Mouse (Mus musculus) embryo, embryonic 9.5 days (tissue): ENCODE data around the gene Sap30bp.

Experiments used
- DNase-seq: peaks from one replicate; pipeline ENCODE4 v3.0.0-alpha.2; 2017; ENCODE audit errors: extremely low spot score

Sap30bp gene

GRCm38 (mm10) chr11:115955195-115955858 is 22.2 kb downstream of the Sap30bp start:
- no peak for DNase-seq

GRCm38 (mm10) chr11:115956453-115956852 is 23.4 kb downstream of the Sap30bp start:
- DNase-seq, result peak; percentile 54

- no peak for DNase-seq
These were observed 24.9 kb downstream of the Sap30bp start for GRCm38 (mm10) chr11:115957971-115958370.

DNA sequence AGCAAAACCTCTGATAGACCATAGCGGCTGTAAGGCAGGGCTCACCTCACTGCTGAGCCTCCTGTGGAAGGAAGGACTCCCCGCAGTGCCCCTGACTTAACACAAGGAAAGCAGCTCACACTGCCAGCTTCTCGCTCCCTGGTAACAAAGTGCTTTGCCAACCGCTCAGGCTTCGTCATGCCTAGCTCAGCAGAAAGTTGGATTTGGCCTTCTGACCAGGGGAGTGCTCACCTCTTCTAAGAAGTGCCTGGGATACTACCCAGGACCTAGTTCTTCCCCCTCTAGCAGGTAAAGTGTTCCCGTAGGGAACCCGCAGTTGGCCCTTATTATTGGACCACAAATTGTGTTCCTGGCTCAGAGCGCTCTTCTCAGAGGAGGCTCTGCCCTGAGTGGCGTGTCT is 25.9 kb downstream of the Sap30bp start:
- no peak for DNase-seq

DNA sequence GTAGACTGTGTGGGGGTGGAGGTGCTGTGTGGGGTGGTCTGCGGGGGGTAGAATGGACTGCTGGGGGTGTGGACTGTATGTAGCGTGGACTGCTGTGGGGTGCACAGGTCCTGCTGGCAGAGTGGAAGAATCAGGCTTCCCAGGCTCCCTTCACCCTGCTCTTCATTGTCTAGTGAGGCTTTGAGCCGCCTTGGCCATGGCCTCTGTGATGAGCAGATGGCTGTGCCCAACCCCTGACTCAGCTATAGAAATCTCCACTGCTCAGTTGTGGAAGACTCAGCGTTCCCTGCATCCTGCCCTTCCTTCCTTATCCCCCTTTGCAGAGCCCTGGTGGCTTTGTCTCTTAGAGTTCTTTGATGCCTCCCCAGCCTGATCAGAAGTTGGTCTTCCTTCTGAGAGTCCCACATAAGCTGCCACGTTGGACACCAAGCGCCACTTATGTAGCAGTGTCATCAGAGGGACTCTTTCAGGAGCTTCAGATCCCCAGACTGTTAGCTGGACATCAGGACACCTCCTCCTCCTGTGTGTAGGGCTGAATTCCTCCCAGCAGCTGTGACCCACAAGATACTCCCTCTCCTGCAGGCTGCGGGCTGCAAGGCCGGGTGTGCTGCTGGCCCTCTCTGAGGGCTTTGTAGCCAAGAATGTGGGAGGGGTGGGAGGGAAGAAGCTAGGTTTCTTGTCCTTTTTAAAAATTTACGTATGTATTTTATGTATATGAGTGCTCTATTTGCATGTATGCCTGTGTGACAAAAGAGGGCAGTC is 29.8 kb downstream of the Sap30bp start:
- DNase-seq, result no peak

DNA sequence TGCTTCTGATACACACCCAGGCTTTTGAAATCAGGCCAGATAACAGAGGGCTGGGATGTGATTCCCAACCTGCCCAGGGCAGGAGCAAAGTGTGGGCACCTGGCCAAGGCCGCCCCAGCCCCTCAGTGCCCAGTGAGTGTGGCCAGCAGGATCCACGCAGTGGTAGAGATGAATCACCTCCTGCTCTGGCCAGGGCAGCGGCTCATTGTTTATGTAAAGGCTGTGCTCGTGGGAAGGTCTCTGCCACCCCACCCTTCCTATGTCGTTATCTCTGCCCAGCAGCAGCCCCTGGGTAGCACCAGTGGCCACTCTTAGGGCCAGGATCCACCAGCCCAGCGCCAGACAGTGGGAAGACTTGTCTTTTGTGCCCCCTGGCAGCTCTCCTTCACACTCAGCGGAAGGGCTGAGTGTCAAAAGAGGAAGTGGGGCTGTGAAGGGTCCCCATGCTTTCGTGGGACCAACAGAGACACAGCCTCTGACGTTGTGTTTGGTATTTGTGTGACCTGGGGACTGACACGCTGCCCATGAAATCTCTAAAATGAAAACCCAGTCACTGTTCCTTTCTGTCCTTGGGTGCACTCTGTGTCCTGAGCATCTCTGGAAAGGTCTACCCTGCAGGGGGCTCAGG is 32.0 kb downstream of the Sap30bp start:
- no peak for DNase-seq

- no peak for DNase-seq
These were observed 35.8 kb downstream of the Sap30bp start for GRCm38 (mm10) chr11:115968731-115969405.

DNA sequence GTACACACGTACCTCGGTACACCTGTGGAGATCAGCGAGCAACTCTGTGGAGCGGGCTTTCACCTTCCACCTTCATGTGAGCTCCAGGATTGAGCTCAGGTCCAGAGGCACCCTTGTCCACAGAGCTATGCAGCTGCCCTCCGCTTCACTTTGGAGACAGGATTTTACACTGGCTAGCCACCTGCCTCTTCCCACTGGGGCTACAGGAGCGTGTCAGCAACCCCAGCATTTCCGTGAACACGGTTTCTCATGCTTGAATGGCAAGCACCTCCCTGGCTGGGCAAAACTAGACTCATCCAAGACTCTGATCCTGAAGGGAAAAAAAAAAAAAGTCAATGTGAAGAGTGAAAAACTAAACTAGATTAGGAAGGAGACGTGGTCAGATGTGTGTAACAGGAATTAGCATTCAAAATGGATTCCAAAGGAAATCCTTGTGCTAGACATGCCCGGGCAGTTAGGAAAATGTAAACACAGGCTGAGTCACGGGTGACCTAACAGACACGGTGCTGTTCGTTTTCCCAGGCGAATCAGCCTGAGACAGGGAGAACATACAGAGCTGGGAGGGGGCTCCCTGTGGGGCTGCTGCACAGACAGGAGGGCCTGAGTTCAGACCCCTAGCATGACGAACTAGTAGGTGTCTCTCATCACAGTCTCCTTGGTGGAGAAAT is 37.1 kb downstream of the Sap30bp start:
- no peak for DNase-seq

DNA sequence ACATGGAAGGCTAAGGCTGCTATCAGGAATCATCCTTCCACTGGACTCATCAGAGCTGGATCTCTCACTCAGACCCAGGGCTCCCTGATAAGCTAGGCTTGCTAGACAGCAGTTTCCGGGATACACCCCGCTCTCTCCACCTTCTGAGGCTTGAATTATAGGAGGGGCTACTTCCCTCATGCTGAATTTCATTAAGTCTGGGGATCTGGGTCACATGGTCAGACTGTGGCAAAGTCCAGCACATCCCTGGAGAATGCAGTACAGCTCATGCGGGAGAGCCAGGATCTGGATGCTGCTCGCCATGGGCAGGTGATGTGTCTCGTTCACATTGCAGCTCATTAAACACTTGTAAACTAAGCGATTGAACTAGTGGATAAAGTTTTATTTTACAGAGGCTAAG is 37.9 kb downstream of the Sap30bp start:
- DNase-seq, result no peak

DNA sequence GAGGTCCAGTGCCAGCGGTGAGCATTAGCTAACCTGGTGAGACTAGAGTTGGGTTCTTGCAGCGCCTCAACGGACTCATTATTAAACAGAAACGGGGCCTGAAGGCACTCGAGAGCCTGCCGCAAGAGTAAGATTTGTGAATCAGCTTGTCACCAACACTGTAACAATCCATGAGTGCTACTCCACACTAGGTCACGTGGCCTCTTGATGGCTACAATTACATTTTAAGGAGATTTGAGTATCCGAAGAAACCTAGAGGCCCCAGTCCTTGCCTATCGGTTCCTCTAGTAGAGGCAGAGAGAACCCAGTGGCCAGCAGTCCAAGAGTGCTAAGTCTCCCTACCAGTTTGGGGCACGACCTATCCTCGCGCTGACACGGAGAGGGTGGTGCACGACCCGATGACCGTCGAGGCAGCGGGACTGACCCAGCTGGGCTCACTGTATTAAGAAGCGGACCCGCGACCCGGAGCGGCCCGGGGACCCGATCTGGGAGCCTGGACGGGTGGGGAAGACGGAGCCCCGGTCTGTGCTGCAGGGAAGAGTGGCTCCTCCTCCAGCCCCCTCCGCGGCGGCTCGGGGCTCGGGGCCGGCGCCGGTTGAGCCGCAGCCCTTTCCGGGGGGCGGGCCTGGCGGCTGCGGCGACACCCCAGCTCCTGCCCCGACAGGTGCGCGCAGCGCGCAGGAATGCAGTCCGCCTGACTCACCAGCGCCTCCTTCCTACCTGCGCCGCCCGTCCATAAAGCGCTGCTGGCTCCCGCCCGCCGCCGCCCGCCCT is 41.4 kb downstream of the Sap30bp start, which contains the start of gene Itgb4:
Itgb4 (plus strand) TSS at position 401 of the 774 bp plus-strand sequence.
- DNase-seq, result no peak

DNA sequence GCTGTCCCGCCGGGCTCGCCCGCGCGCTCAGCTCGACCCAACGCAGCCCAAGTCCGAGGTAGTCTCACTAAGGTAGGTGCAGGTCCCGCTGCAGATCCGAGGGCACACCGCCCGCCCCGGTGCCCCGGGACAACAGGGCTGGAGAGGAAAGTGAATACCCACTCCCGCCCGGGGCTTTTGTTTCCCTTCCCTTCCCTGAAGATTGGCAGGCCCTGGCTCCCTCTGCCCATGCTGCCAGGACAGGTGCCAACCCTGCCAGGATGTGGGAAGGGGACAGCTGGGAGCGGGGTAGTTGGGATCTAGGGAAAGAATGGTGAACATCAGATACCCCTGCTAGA is 42.0 kb downstream of the Sap30bp start:
- no peak for DNase-seq

- DNase-seq, result no peak
These were observed 42.5 kb downstream of the Sap30bp start for GRCm38 (mm10) chr11:115975544-115975943.

- DNase-seq, result no peak
These were observed 49.4 kb downstream of the Sap30bp start for GRCm38 (mm10) chr11:115982472-115982871.

- DNase-seq, result no peak
These were observed 50.2 kb downstream of the Sap30bp start for GRCm38 (mm10) chr11:115983291-115983690.

DNA sequence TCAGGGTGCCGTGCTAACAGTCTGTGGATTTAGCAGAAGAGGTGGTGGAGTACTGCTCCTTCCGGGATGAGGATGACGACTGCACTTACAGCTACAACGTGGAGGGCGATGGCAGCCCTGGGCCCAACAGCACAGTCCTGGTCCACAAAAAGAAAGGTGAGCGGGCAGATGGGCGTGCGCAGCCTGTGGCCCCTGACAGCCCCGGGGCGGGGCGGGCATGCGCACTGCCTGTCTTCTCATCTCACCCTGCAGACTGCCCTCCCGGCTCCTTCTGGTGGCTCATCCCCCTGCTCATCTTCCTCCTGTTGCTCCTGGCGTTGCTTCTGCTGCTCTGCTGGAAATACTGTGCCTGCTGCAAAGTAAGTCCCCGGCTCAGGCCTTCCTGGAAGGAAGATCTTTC is 56.6 kb downstream of the Sap30bp start:
- DNase-seq, result no peak

GRCm38 (mm10) chr11:115992098-115992497 is 59.0 kb downstream of the Sap30bp start:
- no peak for DNase-seq

GRCm38 (mm10) chr11:115995256-115995655 is 62.2 kb downstream of the Sap30bp start:
- DNase-seq, result no peak

- no peak for DNase-seq
These were observed 64.0 kb downstream of the Sap30bp start for GRCm38 (mm10) chr11:115997047-115997446.

DNA sequence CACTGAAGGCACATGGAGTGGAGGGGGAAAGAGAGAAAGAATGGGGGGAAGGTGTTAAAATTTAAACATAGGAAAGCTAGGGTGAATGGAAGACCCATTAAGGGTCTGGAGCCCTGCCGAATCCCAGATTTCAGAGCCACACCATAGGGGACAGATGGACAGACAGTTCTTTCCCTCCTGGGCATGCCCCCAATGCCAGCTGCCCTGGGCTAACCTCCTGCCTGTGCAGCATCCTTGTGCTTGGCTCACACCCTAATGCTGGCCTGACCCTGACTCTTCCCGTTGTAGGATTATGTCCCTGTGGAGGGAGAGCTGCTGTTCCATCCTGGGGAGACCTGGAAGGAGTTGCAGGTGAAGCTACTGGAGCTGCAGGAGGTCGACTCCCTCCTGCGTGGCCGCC is 64.6 kb downstream of the Sap30bp start:
- no peak for DNase-seq

- no peak for DNase-seq
These were observed 65.9 kb downstream of the Sap30bp start for GRCm38 (mm10) chr11:115999027-115999426.

DNA sequence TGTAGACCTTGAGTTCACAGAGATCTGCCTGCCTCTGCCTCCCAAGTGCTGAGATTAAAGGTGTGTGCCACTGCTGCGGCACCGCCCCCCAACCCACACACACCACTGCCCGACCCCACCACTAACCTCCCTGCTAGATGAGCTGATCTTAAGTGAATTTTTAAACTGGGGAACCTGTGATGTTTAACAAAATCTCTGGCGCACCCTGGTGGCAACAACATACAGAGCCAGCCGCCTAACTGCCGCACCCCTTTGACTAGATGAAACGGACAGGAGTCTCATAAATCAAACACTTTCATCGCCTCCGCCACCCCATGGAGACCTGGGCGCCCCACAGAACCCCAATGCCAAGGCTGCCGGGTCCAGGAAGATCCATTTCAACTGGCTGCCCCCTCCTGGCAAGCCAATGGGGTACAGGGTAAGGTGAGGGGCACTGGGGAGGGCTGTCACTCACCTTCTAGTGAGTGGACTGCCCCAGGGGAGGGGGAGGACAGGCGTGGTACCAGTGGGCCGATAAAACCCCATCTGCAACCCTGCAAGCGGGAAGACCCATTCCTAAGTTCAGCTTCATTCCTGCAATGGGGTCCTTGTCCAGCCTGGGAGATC is 66.6 kb downstream of the Sap30bp start:
- DNase-seq, result peak; percentile 61
